Mouse (Mus musculus): ENCODE measurements around the gene Smarca2. TPM values are rescaled to one million over a fixed set of nuclear protein-coding genes. Genes with fewer than 3 reads are reported as not detected.
"Not testable (repeated sequence)": the region's sequence is repeated elsewhere in the genome, so short reads cannot be mapped to it uniquely, and the experiment has no call there.

Smarca2 gene
- polyA plus RNA-seq, 1 experiment from 2014 or later, result 6.7 TPM

DNA sequence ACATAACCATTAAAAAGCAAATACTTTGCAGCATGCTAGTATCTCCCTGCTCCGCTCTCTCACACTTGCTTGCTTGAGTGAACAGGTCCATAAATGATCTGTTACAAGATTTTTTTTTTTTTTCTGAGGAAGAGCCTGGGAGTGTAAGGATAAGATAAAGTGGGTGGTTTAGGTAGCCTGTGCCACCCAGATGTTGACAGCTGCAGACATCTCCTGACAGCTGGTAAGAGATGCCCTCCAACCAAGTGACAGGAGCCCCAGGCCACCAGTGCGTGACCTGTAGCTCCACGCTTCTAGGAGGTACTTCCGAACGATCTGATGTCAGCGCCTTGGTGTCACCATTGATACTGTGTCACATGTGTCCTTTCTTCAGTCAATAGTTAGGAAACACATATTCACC is 65.2 kb downstream of the Smarca2 start:
- Histone ChIP-seq H3K27me3 (ENCODE audit: insufficient read depth, low read length) (no peaks in the 10 kb centered on the region), H3K4me3 (ENCODE audit: low read depth, low read length) (no peak overlapping the region), H3K9me3 (ENCODE audit: low read length) (no peaks in the 10 kb centered on the region), H3K36me3 (replicated peaks; ENCODE audit: insufficient read depth, low read length) (peaks cover 3% of the 10 kb centered on the region), H3K4me1 (ENCODE audit: insufficient read depth) (no peaks in the 10 kb centered on the region), H3K9ac (replicated peaks) (no peak overlapping the region), H3K27ac (ENCODE audit: low read depth) (no peak overlapping the region), H3K4me2 (ENCODE audit: low read depth, low read length) (no peak overlapping the region)
- peak; percentile 27; the same call in 1 of the 2 replicates for ATAC-seq
- no peak for DNase-seq
- TF ChIP-seq CTCF (IDR thresholded peaks at IDR 0.05; ENCODE audit: low read depth) (no peak), EP300 (IDR thresholded peaks at IDR 0.05; ENCODE audit: low read depth) (0 out of 2 replicates have a peak, but pooled peaks have one; percentile 27)
- 68% methylated on average over 6 of the region's 6 CpGs for WGBS (ENCODE audit: insufficient replicate concordance)

DNA sequence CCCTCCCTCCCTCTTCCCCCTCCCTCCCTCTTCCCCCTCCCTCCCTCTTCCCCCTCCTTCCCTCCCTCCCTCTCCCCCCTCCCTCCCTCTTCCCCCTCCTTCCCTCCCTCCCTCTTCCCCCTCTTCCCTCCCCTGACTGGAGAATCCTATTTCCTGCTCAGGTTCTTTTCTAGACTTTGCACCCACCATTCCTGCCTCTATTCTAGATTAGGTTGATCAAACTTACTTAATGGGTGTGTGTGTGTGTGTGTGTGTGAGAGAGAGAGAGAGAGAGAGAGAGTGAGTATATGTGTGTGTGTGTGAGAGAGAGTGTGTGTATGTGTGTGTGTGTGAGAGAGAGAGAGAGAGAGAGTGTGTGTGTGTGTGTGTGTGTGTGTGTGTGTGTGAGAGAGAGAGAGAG is 66.6 kb downstream of the Smarca2 start:
- not testable (repeated sequence) for H3K36me3 ChIP-seq (replicated peaks; ENCODE audit: insufficient read depth, low read length); H3K4me2 ChIP-seq (ENCODE audit: low read depth, low read length); H3K9me3 ChIP-seq (ENCODE audit: low read length); H3K4me3 ChIP-seq (ENCODE audit: low read depth, low read length); DNase-seq; H3K27ac ChIP-seq (ENCODE audit: low read depth); H3K9ac ChIP-seq (replicated peaks); H3K4me1 ChIP-seq (ENCODE audit: insufficient read depth); ATAC-seq; H3K27me3 ChIP-seq (ENCODE audit: insufficient read depth, low read length)

DNA sequence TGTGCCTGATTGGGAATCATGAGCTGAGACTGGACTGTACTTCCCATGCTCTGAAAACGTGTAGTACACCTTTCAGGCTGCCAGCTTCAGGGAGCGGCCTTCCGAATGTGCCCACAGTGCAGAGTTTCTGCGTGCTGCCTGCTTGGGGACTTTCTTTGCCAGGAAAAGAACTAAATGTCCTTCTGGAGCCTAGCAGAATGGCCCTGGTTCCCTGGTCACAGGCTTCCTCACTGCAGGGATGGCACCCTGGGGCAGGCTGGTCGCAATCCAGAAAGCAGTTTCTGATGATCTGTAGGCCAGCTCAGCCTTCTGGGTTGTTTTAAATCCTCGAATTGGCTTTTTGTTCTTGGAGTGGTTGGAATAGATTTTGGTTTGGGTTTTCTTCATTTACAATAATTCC is 71.1 kb downstream of the Smarca2 start:
- TF ChIP-seq EP300 (IDR thresholded peaks at IDR 0.05; ENCODE audit: low read depth) (no peak), CTCF (IDR thresholded peaks at IDR 0.05; ENCODE audit: low read depth) (no peak)
- ATAC-seq, result no peak
- H3K36me3 ChIP-seq (replicated peaks; ENCODE audit: insufficient read depth, low read length), result peaks cover 6% of the 10 kb centered on the region; the same call in 1 of the 2 replicates

DNA sequence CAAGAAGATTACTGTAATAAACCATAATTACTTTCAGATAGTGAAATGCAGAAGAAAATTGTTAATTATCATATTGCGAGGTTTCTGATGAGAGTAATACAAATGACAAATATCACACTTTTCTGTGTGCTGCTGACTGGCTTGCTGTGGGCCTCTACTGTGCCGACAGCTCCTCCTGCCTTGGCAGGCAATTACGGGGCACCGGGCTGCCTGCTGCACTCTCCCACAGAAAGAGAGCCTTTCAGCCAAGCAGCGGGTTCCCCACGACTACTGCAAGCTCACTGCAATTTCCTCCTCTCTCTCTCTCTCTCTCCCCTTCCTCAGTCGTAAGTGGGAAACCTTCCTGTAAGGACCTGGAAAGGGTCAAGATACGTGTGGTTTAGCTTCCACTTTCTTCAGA is 73.7 kb downstream of the Smarca2 start:
- Histone ChIP-seq H3K4me3 (ENCODE audit: low read depth, low read length) (no peak overlapping the region), H3K9me3 (ENCODE audit: low read length) (no peaks in the 10 kb centered on the region), H3K4me2 (ENCODE audit: low read depth, low read length) (no peak overlapping the region), H3K27me3 (ENCODE audit: insufficient read depth, low read length) (no peaks in the 10 kb centered on the region), H3K9ac (replicated peaks) (no peak overlapping the region), H3K4me1 (ENCODE audit: insufficient read depth) (no peaks in the 10 kb centered on the region), H3K36me3 (replicated peaks; ENCODE audit: insufficient read depth, low read length) (peaks cover 6% of the 10 kb centered on the region; the same call in 1 of the 2 replicates), H3K27ac (ENCODE audit: low read depth) (no peak overlapping the region)
- DNase-seq (no peak), ATAC-seq (no peak)
- TF ChIP-seq EP300 (IDR thresholded peaks at IDR 0.05; ENCODE audit: low read depth) (no peak), CTCF (IDR thresholded peaks at IDR 0.05; ENCODE audit: low read depth) (no peak)
- 69% methylated on average over 8 of the region's 8 CpGs for WGBS (ENCODE audit: insufficient replicate concordance)

More for the DNA sequence above, 71.1 kb downstream of the Smarca2 start:
- no peaks in the 10 kb centered on the region for H3K9me3 ChIP-seq (ENCODE audit: low read length)
- no peak overlapping the region for H3K27ac ChIP-seq (ENCODE audit: low read depth)
- 64% methylated on average over 6 of the region's 6 CpGs for WGBS (ENCODE audit: insufficient replicate concordance)
- H3K4me2 ChIP-seq (ENCODE audit: low read depth, low read length), result no peak overlapping the region
- H3K27me3 ChIP-seq (ENCODE audit: insufficient read depth, low read length), result no peaks in the 10 kb centered on the region
- no peak overlapping the region for H3K9ac ChIP-seq (replicated peaks)
- DNase-seq, result no peak
- no peak overlapping the region for H3K4me3 ChIP-seq (ENCODE audit: low read depth, low read length)
- H3K4me1 ChIP-seq (ENCODE audit: insufficient read depth), result no peaks in the 10 kb centered on the region

DNA sequence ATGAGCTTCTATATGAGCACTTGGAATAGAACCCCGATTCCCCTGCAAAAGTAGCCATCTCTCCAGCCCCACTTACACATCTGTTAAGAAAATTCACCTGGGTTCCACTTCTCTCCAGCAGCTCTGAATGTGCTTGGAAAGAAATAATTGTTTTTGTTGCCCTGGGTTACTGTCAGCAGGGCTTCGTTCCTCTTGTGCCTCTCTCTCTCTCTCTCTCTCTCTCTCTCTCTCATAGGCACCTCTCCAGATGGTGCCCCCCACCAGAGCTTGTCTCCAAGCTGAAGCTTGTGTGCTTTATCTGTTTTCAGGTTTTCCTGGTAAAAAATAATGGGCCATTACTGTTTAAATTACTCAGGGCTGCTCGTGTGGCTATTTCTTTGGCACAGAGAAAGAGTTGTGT is 74.8 kb downstream of the Smarca2 start:
- DNase-seq, result no peak
- H3K27ac ChIP-seq (ENCODE audit: low read depth), result no peak overlapping the region
- ATAC-seq, result no peak

DNA sequence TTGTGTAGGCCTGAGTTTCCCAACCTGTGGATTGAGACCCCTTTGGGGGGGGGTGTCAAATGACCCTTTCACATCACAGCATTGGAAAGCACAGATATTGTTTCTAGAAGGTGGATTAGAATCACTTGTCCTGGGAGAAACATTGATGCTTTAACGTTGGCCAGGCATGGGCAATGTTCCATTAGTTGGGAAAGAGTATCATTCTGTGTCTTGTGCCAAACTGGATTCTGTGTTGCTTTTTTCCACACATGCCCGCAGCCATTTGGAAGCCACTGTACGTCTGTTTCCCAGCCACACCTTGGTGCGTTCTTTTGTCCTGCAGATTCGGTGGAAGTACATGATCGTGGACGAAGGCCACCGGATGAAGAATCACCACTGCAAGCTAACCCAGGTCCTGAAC is 76.7 kb downstream of the Smarca2 start:
- Histone ChIP-seq H3K4me1 (ENCODE audit: insufficient read depth) (no peaks in the 10 kb centered on the region), H3K4me2 (ENCODE audit: low read depth, low read length) (no peak overlapping the region), H3K9me3 (ENCODE audit: low read length) (no peaks in the 10 kb centered on the region), H3K27ac (ENCODE audit: low read depth) (no peak overlapping the region), H3K9ac (replicated peaks) (no peak overlapping the region), H3K4me3 (ENCODE audit: low read depth, low read length) (no peak overlapping the region), H3K36me3 (replicated peaks; ENCODE audit: insufficient read depth, low read length) (peaks cover 13% of the 10 kb centered on the region; the same call in 1 of the 2 replicates), H3K27me3 (ENCODE audit: insufficient read depth, low read length) (no peaks in the 10 kb centered on the region)
- no peak for TF ChIP-seq CTCF (IDR thresholded peaks at IDR 0.05; ENCODE audit: low read depth)
- TF ChIP-seq EP300 (IDR thresholded peaks at IDR 0.05; ENCODE audit: low read depth), result no peak
- DNase-seq (no peak), ATAC-seq (no peak)
- 81% methylated on average over 8 of the region's 8 CpGs for WGBS (ENCODE audit: insufficient replicate concordance)

More for the DNA sequence above, 74.8 kb downstream of the Smarca2 start:
- no peaks in the 10 kb centered on the region for H3K4me1 ChIP-seq (ENCODE audit: insufficient read depth)
- 73% methylated on average over 3 of the region's 3 CpGs for WGBS (ENCODE audit: insufficient replicate concordance)
- no peaks in the 10 kb centered on the region for H3K27me3 ChIP-seq (ENCODE audit: insufficient read depth, low read length)
- TF ChIP-seq CTCF (IDR thresholded peaks at IDR 0.05; ENCODE audit: low read depth) (no peak), EP300 (IDR thresholded peaks at IDR 0.05; ENCODE audit: low read depth) (no peak)
- no peak overlapping the region for H3K9ac ChIP-seq (replicated peaks)
- no peaks in the 10 kb centered on the region for H3K9me3 ChIP-seq (ENCODE audit: low read length)
- no peak overlapping the region for H3K4me3 ChIP-seq (ENCODE audit: low read depth, low read length)
- no peak overlapping the region for H3K4me2 ChIP-seq (ENCODE audit: low read depth, low read length)
- peaks cover 6% of the 10 kb centered on the region; the same call in 1 of the 2 replicates for H3K36me3 ChIP-seq (replicated peaks; ENCODE audit: insufficient read depth, low read length)

DNA sequence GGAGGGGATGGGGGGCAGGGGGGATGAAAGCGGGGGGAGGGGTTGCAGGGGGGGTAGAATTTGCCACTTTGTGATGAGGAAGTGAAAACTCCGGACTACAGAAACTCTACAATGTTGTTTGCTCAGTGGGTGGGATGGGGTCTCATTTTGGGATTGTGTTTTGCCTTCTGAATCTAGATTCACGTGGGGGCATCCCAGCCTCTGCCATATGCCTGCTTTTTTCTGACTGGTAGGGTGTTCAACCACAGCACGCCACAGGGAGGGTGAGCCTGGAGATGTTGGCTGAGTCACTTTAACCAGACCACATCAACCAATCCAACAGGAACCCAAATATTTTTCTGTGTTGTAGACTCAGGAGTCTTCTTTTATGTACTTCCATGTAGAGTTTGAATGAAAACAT is 77.3 kb downstream of the Smarca2 start:
- H3K4me2 ChIP-seq (ENCODE audit: low read depth, low read length), result no peak overlapping the region
- H3K36me3 ChIP-seq (replicated peaks; ENCODE audit: insufficient read depth, low read length), result 0 out of 2 replicates have a peak, but pooled peaks cover 13% of the 10 kb centered on the region
- no peaks in the 10 kb centered on the region for H3K4me1 ChIP-seq (ENCODE audit: insufficient read depth)
- WGBS (ENCODE audit: insufficient replicate concordance), result 82% methylated on average over 4 of the region's 4 CpGs
- no peak overlapping the region for H3K9ac ChIP-seq (replicated peaks)
- H3K4me3 ChIP-seq (ENCODE audit: low read depth, low read length), result no peak overlapping the region
- ATAC-seq, result no peak
- no peak for DNase-seq
- TF ChIP-seq EP300 (IDR thresholded peaks at IDR 0.05; ENCODE audit: low read depth) (no peak), CTCF (IDR thresholded peaks at IDR 0.05; ENCODE audit: low read depth) (no peak)
- H3K27ac ChIP-seq (ENCODE audit: low read depth), result no peak overlapping the region
- H3K9me3 ChIP-seq (ENCODE audit: low read length), result no peaks in the 10 kb centered on the region
- H3K27me3 ChIP-seq (ENCODE audit: insufficient read depth, low read length), result no peaks in the 10 kb centered on the region
